Comparison of ENCODE assay signal across 20 mouse cellular contexts in the genomic region with DNA sequence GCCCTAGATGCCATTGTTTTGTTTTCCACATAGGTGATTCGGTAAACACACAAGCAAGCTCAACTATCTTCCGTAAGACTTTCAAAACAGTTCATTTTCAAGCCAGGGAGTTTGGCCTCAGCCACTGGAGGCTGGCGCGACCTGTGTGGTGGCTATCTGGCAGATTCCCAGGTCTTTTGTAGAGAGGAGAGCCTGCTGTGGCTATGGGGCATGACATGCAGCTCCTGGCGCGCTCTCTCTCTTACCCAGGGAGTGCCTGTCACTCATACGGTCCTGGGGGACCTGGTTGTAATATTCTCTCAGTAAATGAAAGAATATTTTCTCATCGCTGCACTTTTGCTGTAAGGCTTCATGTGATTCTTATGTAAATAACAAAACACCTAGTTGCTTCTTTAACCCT. TPM values are rescaled to one million over a fixed set of nuclear protein-coding genes. Genes with fewer than 3 reads are reported as not detected.
DNase-seq lines count a peak whose midpoint lies in the region; ATAC-seq and TF ChIP-seq lines count a peak whose summit lies in the region.
"Had no signal": no experiment of that assay in that cellular context is flagged by ENCODE, and none has a peak within 500 bp of the region (broad histone marks: within the 10 kb centered on the region; RNA-seq: fewer than 3 reads in every experiment).

No protein-coding gene starts in this region.

- intact Hi-C loops in gastrocnemius, adult 2 months (cut with DNase I), result loop anchor here (10.0 kb wide), 1 partner anchor 145 kb away; no protein-coding TSS in a partner anchor

- H3K9ac ChIP-seq in forebrain, embryonic 13.5 days, result no peak overlapping the region
- H3K9ac ChIP-seq in forebrain, embryonic 12.5 days, result no peak overlapping the region
- H3K9ac ChIP-seq in liver, adult 2 months (ENCODE audit: low read depth, low read length), result no peak overlapping the region
- H3K9ac ChIP-seq in hindbrain, embryonic 16.5 days (ENCODE audit: low read depth, low read length), result no peak overlapping the region
- H3K9ac ChIP-seq: intestine, embryonic 15.5 days; liver, embryonic 12.5 days; lung, embryonic 14.5 days; neural tube, embryonic 12.5 days had no signal

- no peak overlapping the region for H3K27ac ChIP-seq in forebrain, embryonic 13.5 days
- H3K27ac ChIP-seq in forebrain, embryonic 12.5 days, result no peak overlapping the region
- no peak overlapping the region for H3K27ac ChIP-seq in liver, adult 2 months (replicated peaks; ENCODE audit: insufficient read depth, low read depth, low read length)
- H3K27ac ChIP-seq in hindbrain, embryonic 16.5 days (ENCODE audit: low read depth, low read length), result no peak overlapping the region
- H3K27ac ChIP-seq in gastrocnemius, adult 2 months, result no peak overlapping the region
- H3K27ac ChIP-seq: heart, embryonic 10.5 days; intestine, embryonic 15.5 days; liver, embryonic 12.5 days; neural tube, embryonic 12.5 days had no signal

- H3K27me3 ChIP-seq in forebrain, embryonic 13.5 days, result no peaks in the 10 kb centered on the region
- H3K27me3 ChIP-seq in forebrain, embryonic 12.5 days, result no peaks in the 10 kb centered on the region
- H3K27me3 ChIP-seq in liver, adult 2 months (ENCODE audit: control insufficient read depth, insufficient read depth, low read length), result no peaks in the 10 kb centered on the region
- H3K27me3 ChIP-seq in hindbrain, embryonic 16.5 days (replicated peaks; ENCODE audit: control insufficient read depth, insufficient read depth, low read length), result no peaks in the 10 kb centered on the region
- H3K27me3 ChIP-seq: intestine, embryonic 15.5 days; neural tube, embryonic 12.5 days had no signal

- H3K36me3 ChIP-seq in forebrain, embryonic 13.5 days (ENCODE audit: poor library complexity, severe bottlenecking), result no peaks in the 10 kb centered on the region
- H3K36me3 ChIP-seq in forebrain, embryonic 12.5 days (replicated peaks), result no peaks in the 10 kb centered on the region
- H3K36me3 ChIP-seq in liver, adult 2 months (ENCODE audit: control insufficient read depth, insufficient read depth, low read length), result no peaks in the 10 kb centered on the region
- H3K36me3 ChIP-seq in hindbrain, embryonic 16.5 days (ENCODE audit: control insufficient read depth, insufficient read depth, low read length), result no peaks in the 10 kb centered on the region
- H3K36me3 ChIP-seq: heart, embryonic 10.5 days; intestine, embryonic 15.5 days; liver, embryonic 12.5 days; neural tube, embryonic 12.5 days had no signal

- no peaks in the 10 kb centered on the region for H3K9me3 ChIP-seq in forebrain, embryonic 13.5 days (replicated peaks)
- H3K9me3 ChIP-seq in forebrain, embryonic 12.5 days, result no peaks in the 10 kb centered on the region
- no peaks in the 10 kb centered on the region for H3K9me3 ChIP-seq in hindbrain, embryonic 16.5 days (ENCODE audit: control insufficient read depth, low read length)
- H3K9me3 ChIP-seq: heart, embryonic 10.5 days; intestine, embryonic 15.5 days; liver, embryonic 12.5 days; neural tube, embryonic 12.5 days had no signal

- no peak overlapping the region for H3K4me2 ChIP-seq in forebrain, embryonic 13.5 days
- no peak overlapping the region for H3K4me2 ChIP-seq in forebrain, embryonic 12.5 days
- no peak overlapping the region for H3K4me2 ChIP-seq in hindbrain, embryonic 16.5 days (ENCODE audit: low read length)
- H3K4me2 ChIP-seq: intestine, embryonic 15.5 days; liver, embryonic 12.5 days; lung, embryonic 14.5 days; neural tube, embryonic 12.5 days had no signal

- 26% methylated on average over 8 of the region's 8 CpGs for WGBS in forebrain, embryonic 13.5 days
- 30% methylated on average over 8 of the region's 8 CpGs for WGBS in forebrain, embryonic 12.5 days
- 25% methylated on average over 8 of the region's 8 CpGs for WGBS in liver, adult 2 months
- whole genome bisulfite sequencing in hindbrain, embryonic 16.5 days, result 23% methylated on average over 8 of the region's 8 CpGs

- peak; percentile 21 for DNase-seq in liver, adult 2 months (ENCODE audit: extremely low read depth, low read depth, low spot score)
- no peak for DNase-seq in liver
- DNase-seq in adipocyte (ENCODE audit: low spot score), result peak; percentile 7
- no peak for DNase-seq in gastrocnemius, adult 2 months
- no peak for DNase-seq in urinary bladder, postnatal 4 days (ENCODE audit: low spot score in 2 of 2)
- DNase-seq: adrenal gland, adult 2 months; cerebellum, adult 9-10 months; heart, postnatal 14 days; layer of hippocampus, postnatal 36 days; lung, embryonic 14.5 days; lung, postnatal 4 days; right cerebral cortex, postnatal 4 days; thymus, postnatal 36 days had no signal

- peak; percentile 43; the same call in 1 of the 2 replicates for ATAC-seq in forebrain, embryonic 13.5 days
- ATAC-seq in forebrain, embryonic 12.5 days (ENCODE audit: low FRiP score), result no peak
- ATAC-seq in hindbrain, embryonic 16.5 days, result peak; percentile 62; the same call in 1 of the 2 replicates
- ATAC-seq: intestine, embryonic 15.5 days; liver, embryonic 12.5 days had no signal

- H3K4me3 ChIP-seq in forebrain, embryonic 13.5 days, result no peak overlapping the region
- no peak overlapping the region for H3K4me3 ChIP-seq in forebrain, embryonic 12.5 days (replicated peaks)
- H3K4me3 ChIP-seq in liver, adult 2 months (ENCODE audit: insufficient read depth, low read depth, low read length), result no peak overlapping the region
- H3K4me3 ChIP-seq in hindbrain, embryonic 16.5 days (ENCODE audit: low read length), result no peak overlapping the region
- no peak overlapping the region for H3K4me3 ChIP-seq in gastrocnemius, adult 2 months
- H3K4me3 ChIP-seq: heart, embryonic 10.5 days; intestine, embryonic 15.5 days; liver, embryonic 12.5 days; neural tube, embryonic 12.5 days had no signal

- TF ChIP-seq CTCF in liver, adult 2 months (IDR thresholded peaks at IDR 0.05; ENCODE audit: low read depth, low read length), result no peak
- no peak for TF ChIP-seq CTCF in gastrocnemius, adult 2 months (IDR thresholded peaks at IDR 0.05)

- no peak for TF ChIP-seq POLR2A in liver, adult 2 months (IDR thresholded peaks at IDR 0.05; ENCODE audit: extremely low read depth, insufficient read depth, low read length)

- H3K79me2 ChIP-seq in liver, adult 2 months (ENCODE audit: control insufficient read depth, insufficient read depth, low read length), result no peaks in the 10 kb centered on the region

- H3K4me1 ChIP-seq in forebrain, embryonic 13.5 days, result peaks cover 3% of the 10 kb centered on the region
- H3K4me1 ChIP-seq in forebrain, embryonic 12.5 days, result no peaks in the 10 kb centered on the region
- no peaks in the 10 kb centered on the region for H3K4me1 ChIP-seq in liver, adult 2 months (ENCODE audit: control insufficient read depth, insufficient read depth, low read length)
- no peaks in the 10 kb centered on the region for H3K4me1 ChIP-seq in hindbrain, embryonic 16.5 days (ENCODE audit: control insufficient read depth, insufficient read depth, low read depth, low read length)
- H3K4me1 ChIP-seq: heart, embryonic 10.5 days; intestine, embryonic 15.5 days; liver, embryonic 12.5 days; neural tube, embryonic 12.5 days had no signal

RNA-seq across cellular contexts. Expression of gene Gpr50, which starts 13.5 kb away (rescaled TPM):
- polyA plus RNA-seq in forebrain, embryonic 13.5 days (2015; fragmentation: Nextera tagmentation; extraction: Ambion mirVana), result 1.7 and 2.8 TPM in 2 replicates
- 5.5 and 6.2 TPM in 2 replicates for polyA plus RNA-seq in forebrain, embryonic 12.5 days (2016; fragmentation: Nextera tagmentation; extraction: Ambion mirVana)
- total RNA-seq in liver, adult 2 months (2014; rRNA removed), result not detected in 2 replicates
- not detected in 2 replicates for polyA plus RNA-seq in liver, adult 2 months (2012; rRNA removed)
- polyA plus RNA-seq in hindbrain, embryonic 16.5 days (2015; fragmentation: Nextera tagmentation; extraction: Ambion mirVana), result 2.3 and 2.5 TPM in 2 replicates
- total RNA-seq in gastrocnemius, adult 2 months (2021), result not detected
- total RNA-seq: adrenal gland, adult 2 months; heart, postnatal 14 days; layer of hippocampus, postnatal 36 days had no signal
- polyA plus RNA-seq: adrenal gland, adult 2 months had no signal

Comparison
In these comparisons a context has a peak if more than half of its experiments do, and no peak if none do; other contexts are left out.
1. DNase-seq: peak in liver, adult 2 months (single experiment) and adipocyte (single experiment); none in liver (single experiment), gastrocnemius, adult 2 months (single experiment) and urinary bladder, postnatal 4 days (0 of 2).